Mouse (Mus musculus) spleen, adult 18-20 months (tissue): ENCODE measurements around the gene Serpina7.

Experiments used
- DNase-seq, 2 experiments: peaks; one replicate each; pipeline ENCODE4 v3.0.0; 2022; ENCODE audit warnings: mixed read lengths in 2 of 2

The Serpina7 gene

DNA sequence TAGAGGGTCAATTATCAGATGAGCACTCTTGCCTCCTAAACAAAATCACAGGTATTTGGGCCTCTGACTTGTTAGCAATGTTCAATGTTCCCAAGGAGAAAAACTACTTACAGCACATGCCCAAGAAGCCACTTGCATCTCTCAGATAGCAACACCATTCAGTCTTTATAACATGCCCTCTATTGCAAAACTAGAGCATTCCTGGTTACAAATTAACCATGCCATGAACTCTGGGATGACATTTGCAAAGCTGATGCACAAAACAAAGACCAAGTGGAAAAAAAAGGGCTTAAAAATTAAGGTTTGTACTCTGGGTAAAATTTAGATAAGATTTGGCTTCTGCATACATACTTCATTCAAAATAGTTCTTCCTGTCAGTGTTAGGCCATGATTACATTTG is at the start of gene Serpina7:
TSS of gene Serpina7 (minus strand) at position 160 of the 400 bp plus-strand sequence.
- DNase-seq, result no peak

DNA sequence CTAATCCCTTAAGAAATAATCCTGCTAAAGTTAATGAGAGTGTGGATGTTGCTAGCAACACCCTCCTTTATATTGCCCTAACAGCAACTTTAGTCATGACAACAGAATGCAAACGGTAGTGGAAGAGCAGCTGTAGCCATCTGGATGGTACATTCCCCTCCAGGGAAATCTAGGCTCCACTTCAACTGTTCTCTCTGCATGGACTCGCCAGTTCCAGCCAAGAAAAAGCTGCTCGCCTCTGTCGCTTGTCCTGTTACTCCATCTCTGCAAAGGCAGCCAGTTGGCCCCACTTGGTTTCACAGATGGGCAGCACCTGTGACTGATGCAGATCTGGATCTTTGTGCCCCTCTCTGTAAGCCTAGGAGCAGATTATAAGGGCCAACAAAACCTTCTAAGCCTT is 49.0 kb upstream of the Serpina7 start:
- no peak for DNase-seq

DNA sequence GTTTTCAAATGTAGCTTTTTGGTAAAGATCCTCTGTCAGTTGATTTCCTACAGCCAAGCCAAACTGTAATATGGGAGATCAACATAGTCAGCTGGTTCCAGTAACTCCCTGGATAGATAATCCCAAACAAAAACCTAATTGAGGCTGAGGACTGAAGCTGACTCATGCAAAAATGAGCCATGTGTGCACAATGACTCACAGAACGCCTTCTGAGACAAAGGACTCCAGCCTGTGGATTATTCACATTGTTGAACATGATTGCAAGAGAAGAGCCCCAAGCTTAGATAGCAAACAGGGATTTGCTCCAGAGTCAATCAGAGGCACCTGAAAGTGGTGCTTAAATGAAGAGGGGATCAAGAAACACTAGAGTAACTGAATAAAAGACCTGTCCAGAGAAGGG is 12.2 kb upstream of the Serpina7 start:
- no peak for DNase-seq

DNA sequence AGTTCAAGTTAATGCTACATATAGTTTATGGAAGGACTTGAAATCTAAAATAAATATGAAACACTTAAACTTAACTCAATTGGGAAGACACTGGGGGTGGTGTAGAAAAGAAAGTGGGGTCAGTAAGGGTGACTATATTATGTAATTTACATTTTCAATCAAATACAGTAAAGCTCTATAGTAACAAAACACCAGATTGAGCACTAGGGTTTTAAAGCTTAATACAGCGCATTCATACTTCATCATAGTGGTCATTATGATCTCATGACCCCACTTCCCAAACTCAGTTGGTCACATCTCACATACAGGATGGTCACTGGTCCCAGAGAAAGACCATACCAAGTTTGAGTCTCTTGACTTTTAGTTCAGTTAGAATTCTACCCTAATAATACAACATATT is 907 bp upstream of the Serpina7 start, which contains the start of gene 4930513O06Rik:
TSS of gene 4930513O06Rik (plus strand) at position 301 of the 400 bp plus-strand sequence.
- no peak for DNase-seq

DNA sequence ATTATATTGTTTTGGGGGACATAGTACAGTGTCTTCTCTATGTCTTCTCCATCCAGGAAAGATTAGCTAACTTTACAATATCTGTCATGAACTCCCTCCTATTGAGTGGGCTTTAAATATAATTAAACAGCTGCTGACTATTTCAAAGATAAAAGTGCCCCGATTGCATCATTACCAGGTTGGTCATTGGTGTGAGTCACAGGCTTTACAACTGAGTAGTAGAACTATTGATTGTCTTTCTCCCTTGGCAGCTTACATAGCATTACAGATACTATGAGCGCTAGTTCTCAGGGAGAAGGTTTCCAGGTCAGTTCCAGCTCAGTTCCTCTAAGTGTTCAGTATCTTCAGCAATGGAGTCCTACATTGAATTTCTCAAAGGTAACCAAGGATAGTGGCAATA is 6.5 kb downstream of the Serpina7 start:
- no peak for DNase-seq

DNA sequence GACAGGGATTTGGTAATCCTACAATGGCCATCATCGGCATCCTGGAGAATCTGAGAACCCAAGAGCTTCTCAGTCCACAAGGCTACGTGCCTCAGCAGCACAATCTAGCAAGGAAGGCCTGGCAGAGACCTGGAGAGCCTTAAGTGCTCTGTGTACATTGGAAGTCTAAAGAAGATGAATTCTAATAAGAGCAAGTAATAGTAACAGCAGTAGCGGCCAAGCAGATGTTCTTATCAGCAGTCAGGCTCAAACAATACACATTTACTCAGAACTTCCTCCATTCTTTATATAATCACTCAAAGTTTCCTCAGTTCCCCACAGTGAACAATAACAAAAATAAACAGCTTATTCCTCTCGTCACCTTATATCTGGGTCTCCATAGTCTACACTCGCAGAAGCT is 21.0 kb downstream of the Serpina7 start:
- no peak for DNase-seq

DNA sequence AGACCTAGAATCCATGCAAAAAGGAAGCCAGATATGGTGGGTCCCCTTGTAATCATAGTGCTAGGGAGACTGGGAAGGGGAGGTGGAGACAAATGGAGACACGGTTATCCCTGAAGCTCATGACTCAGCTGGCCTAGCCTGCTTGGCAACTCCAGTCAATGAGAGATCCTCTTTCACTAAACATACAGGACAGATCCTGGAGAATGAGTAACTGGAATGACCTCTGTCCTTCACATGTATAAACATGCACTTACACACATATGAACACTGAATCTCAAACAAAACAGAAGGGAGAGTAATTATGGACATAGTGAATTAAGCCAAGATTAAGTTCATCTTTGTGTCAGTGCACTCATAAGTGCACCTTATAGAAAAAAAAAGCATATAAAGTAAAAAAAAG is 31.9 kb downstream of the Serpina7 start:
- DNase-seq, result no peak

DNA sequence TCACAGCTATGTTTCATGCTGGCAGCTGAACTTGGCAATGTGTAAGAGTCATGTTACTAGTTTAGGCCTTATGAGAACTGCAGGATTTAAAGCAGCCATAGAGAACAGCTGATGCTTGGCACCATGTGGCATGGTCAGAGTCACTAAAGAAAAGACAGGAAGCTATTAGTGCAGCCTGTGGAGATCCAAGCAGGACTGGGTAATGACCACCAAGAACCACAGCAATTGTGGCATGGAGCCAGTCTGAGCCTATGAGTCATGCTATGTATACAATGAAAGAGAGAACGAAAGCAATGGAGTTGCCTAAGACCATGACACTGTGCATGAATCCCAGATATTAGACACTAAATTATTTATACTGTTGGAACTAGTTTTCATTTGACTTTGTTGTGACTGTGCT is 33.1 kb downstream of the Serpina7 start:
- no peak for DNase-seq

DNA sequence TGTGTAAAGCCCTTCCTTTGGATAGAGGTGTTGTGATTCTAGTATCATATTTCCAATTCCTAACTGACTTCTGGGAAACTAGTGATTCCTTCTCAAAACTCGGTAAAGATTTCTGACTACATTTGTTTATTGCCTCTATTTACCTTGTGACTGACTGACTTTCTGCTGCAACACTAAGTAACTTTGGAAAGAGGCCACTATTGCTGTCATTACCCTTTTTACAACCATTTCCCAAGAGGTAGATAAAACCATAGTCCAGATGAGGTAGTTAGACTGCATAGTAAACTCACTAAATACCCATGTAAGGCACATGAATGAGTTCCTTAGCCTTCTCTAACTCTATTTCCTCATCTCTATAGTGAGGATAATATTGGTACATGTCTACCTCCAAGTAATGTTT is 43.9 kb downstream of the Serpina7 start:
- DNase-seq, result no peak

DNA sequence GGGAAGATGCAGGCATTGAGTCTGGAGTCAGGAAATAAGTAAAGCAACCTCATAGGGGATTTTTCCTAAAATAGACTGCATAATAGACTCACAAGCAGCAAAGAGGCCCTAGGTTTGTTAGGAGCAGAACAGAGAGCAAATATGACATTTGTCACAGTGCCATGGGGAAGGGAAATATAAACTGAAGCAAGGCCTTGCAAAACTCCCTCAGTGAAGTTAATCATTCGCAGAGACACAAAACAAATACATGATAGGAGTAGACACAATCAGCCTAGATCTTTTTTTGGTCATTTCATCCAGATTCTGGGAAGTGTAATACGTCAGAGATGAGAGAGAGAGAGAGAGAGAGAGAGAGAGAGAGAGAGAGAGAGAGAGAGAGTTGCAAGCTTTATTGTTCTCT is 45.7 kb downstream of the Serpina7 start:
- DNase-seq, result no peak

DNA sequence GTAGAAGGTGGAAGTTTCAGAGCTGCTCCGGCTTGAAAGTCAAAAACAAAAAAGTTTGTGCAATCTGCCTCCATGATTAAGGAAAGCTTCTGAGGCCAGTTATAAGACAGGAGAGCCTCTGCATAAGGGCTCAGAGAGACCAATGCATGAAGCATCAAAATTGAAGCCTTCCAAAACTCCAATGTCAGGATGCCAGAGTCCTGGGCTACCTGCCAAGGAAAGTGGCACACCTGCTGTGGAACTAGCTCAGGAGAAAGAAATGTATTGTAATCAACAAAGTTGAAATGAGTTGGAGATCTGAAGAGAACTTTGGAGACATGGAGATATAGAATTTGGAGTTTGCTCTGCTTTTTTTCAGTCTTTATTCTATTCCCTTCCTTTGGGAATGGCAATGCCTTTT is 47.4 kb downstream of the Serpina7 start:
- no peak for DNase-seq
